Mouse (Mus musculus) hindbrain, embryonic 10.5 days (tissue): ENCODE measurements around the gene Zfp691. TPM values are rescaled to one million over a fixed set of nuclear protein-coding genes. Genes with fewer than 3 reads are reported as not detected.

ENCODE experiments used
- DNase-seq: peaks from one replicate; pipeline ENCODE4 v3.0.0-alpha.2; 2017; ENCODE audit warnings: low spot score
- H3K27ac ChIP-seq: fragments of 300-500 bp; sonication (generic); 2 replicates; pipeline ENCODE4 v1.5.1; 2016; ENCODE audit warnings: mild to moderate bottlenecking, moderate library complexity
- H3K27me3 ChIP-seq: fragments of 300-500 bp; sonication (generic); 2 replicates; pipeline ENCODE4 v1.6.1; 2016; ENCODE audit warnings: mild to moderate bottlenecking; ENCODE audit not compliant: poor library complexity, insufficient read depth, severe bottlenecking
- H3K36me3 ChIP-seq: fragments of 300-500 bp; sonication (generic); 2 replicates; pipeline ENCODE4 v1.6.1; 2016; ENCODE audit warnings: mild to moderate bottlenecking, moderate library complexity
- H3K4me1 ChIP-seq: fragments of 300-500 bp; sonication (generic); replicated peaks from 2 replicates; pipeline ENCODE4 v1.6.1; 2016; ENCODE audit warnings: mild to moderate bottlenecking
- H3K4me3 ChIP-seq: fragments of 300-500 bp; sonication (generic); 2 replicates; pipeline ENCODE4 v1.5.1; 2016; ENCODE audit warnings: mild to moderate bottlenecking, moderate library complexity
- H3K9me3 ChIP-seq: fragments of 300-500 bp; sonication (generic); 2 replicates; pipeline ENCODE4 v1.6.1; 2016; ENCODE audit warnings: mild to moderate bottlenecking, moderate library complexity
- WGBS: fragments of 180-500 bp; shearing (Covaris S2); methylation state at CpG from one replicate; pipeline ENCODE4 v1.1.7; 2016; 5-methylcytosine and 5-hydroxymethylcytosine counted together
- polyA plus RNA-seq: library from polyadenylated mRNA; unstranded; fragments of >200 nt; fragmentation: Nextera tagmentation; extraction: Ambion mirVana; gene quantifications from 2 replicates; pipeline ENCODE4 v1.2.1, GENCODE M21; 2016

Zfp691 gene
- polyA plus RNA-seq, 1 experiment from 2014 or later: 10.0 TPM

GRCm38 (mm10) chr4:119189392-119189791, 15.4 kb upstream of the Zfp691 start:
- H3K4me3 ChIP-seq: peak overlapping the region; percentile 7; the same call in 1 of the 2 replicates
- peaks cover 9% of the 10 kb centered on the region for H3K4me1 ChIP-seq
- WGBS: 61% methylated on average over 6 of the region's 6 CpGs
- no peaks in the 10 kb centered on the region for H3K9me3 ChIP-seq
- DNase-seq: no peak
- no peaks in the 10 kb centered on the region for H3K36me3 ChIP-seq
- peak overlapping the region; percentile 66 for H3K27ac ChIP-seq
- peaks cover 11% of the 10 kb centered on the region; the same call in 1 of the 2 replicates for H3K27me3 ChIP-seq

- 60% methylated on average over 11 of the region's 11 CpGs for WGBS
- Histone ChIP-seq H3K36me3 (no peaks in the 10 kb centered on the region), H3K9me3 (no peaks in the 10 kb centered on the region), H3K4me3 (no peak overlapping the region; the same call in 1 of the 2 replicates), H3K4me1 (peaks cover 9% of the 10 kb centered on the region), H3K27me3 (peaks cover 11% of the 10 kb centered on the region; the same call in 1 of the 2 replicates), H3K27ac (no peak overlapping the region; the same call in 1 of the 2 replicates)
- DNase-seq: no peak
Measured at GRCm38 (mm10) chr4:119188060-119188785, 14.2 kb upstream of the Zfp691 start.

GRCm38 (mm10) chr4:119185771-119186170, 11.8 kb upstream of the Zfp691 start:
- no peak overlapping the region for H3K27ac ChIP-seq
- H3K4me1 ChIP-seq: peaks cover 9% of the 10 kb centered on the region
- 85% methylated on average over 4 of the region's 4 CpGs for WGBS
- peaks cover 10% of the 10 kb centered on the region; the same call in 1 of the 2 replicates for H3K27me3 ChIP-seq
- DNase-seq: no peak
- no peaks in the 10 kb centered on the region for H3K36me3 ChIP-seq
- no peak overlapping the region for H3K4me3 ChIP-seq
- H3K9me3 ChIP-seq: no peaks in the 10 kb centered on the region

GRCm38 (mm10) chr4:119183525-119183924, 9.5 kb upstream of the Zfp691 start:
- Histone ChIP-seq H3K27me3 (peaks cover 6% of the 10 kb centered on the region; the same call in 1 of the 2 replicates), H3K9me3 (no peaks in the 10 kb centered on the region), H3K4me3 (no peak overlapping the region), H3K4me1 (no peaks in the 10 kb centered on the region), H3K27ac (no peak overlapping the region), H3K36me3 (no peaks in the 10 kb centered on the region)
- 58% methylated on average over 1 of the region's 1 CpGs for WGBS
- no peak for DNase-seq

GRCm38 (mm10) chr4:119181456-119181855, 7.5 kb upstream of the Zfp691 start:
- H3K4me1 ChIP-seq: no peaks in the 10 kb centered on the region
- no peaks in the 10 kb centered on the region for H3K27me3 ChIP-seq
- H3K4me3 ChIP-seq: no peak overlapping the region
- no peaks in the 10 kb centered on the region for H3K36me3 ChIP-seq
- no peaks in the 10 kb centered on the region for H3K9me3 ChIP-seq
- 92% methylated on average over 9 of the region's 9 CpGs for WGBS
- H3K27ac ChIP-seq: no peak overlapping the region
- DNase-seq: no peak

- H3K9me3 ChIP-seq: no peaks in the 10 kb centered on the region
- H3K4me1 ChIP-seq: no peaks in the 10 kb centered on the region
- no peak overlapping the region for H3K4me3 ChIP-seq
- H3K27ac ChIP-seq: no peak overlapping the region
- 67% methylated on average over 4 of the region's 4 CpGs for WGBS
- H3K36me3 ChIP-seq: no peaks in the 10 kb centered on the region
- no peaks in the 10 kb centered on the region for H3K27me3 ChIP-seq
- DNase-seq: no peak
Measured at GRCm38 (mm10) chr4:119180133-119180707, 6.2 kb upstream of the Zfp691 start.

- DNase-seq: no peak
- no peak overlapping the region for H3K27ac ChIP-seq
- peaks cover 2% of the 10 kb centered on the region for H3K4me1 ChIP-seq
- no peak overlapping the region for H3K4me3 ChIP-seq
- 82% methylated on average over 18 of the region's 18 CpGs for WGBS
- no peaks in the 10 kb centered on the region for H3K9me3 ChIP-seq
- no peaks in the 10 kb centered on the region for H3K36me3 ChIP-seq
- H3K27me3 ChIP-seq: no peaks in the 10 kb centered on the region
Measured at GRCm38 (mm10) chr4:119178331-119178730, 4.3 kb upstream of the Zfp691 start.

- 78% methylated on average over 5 of the region's 5 CpGs for WGBS
- peaks cover 9% of the 10 kb centered on the region for H3K4me1 ChIP-seq
- no peak overlapping the region for H3K4me3 ChIP-seq
- DNase-seq: no peak
- no peaks in the 10 kb centered on the region for H3K36me3 ChIP-seq
- H3K9me3 ChIP-seq: no peaks in the 10 kb centered on the region
- no peaks in the 10 kb centered on the region for H3K27me3 ChIP-seq
- H3K27ac ChIP-seq: no peak overlapping the region
Measured at GRCm38 (mm10) chr4:119177702-119178101, 3.7 kb upstream of the Zfp691 start.

GRCm38 (mm10) chr4:119172919-119173650, 910 bp downstream of the Zfp691 start:
- no peak for DNase-seq
- Histone ChIP-seq H3K9me3 (no peaks in the 10 kb centered on the region), H3K4me3 (peak overlapping the region; percentile 83), H3K27me3 (no peaks in the 10 kb centered on the region), H3K36me3 (peaks cover 40% of the 10 kb centered on the region), H3K27ac (peak overlapping the region; percentile 93), H3K4me1 (peaks cover 28% of the 10 kb centered on the region)
- WGBS: 49% methylated on average over 18 of the region's 18 CpGs

GRCm38 (mm10) chr4:119167663-119168062, 6.3 kb downstream of the Zfp691 start:
- Histone ChIP-seq H3K36me3 (peaks cover 45% of the 10 kb centered on the region), H3K4me3 (no peak overlapping the region), H3K27me3 (no peaks in the 10 kb centered on the region), H3K9me3 (no peaks in the 10 kb centered on the region), H3K27ac (no peak overlapping the region), H3K4me1 (peaks cover 19% of the 10 kb centered on the region)
- DNase-seq: peak; percentile 80
- WGBS: 8% methylated on average over 4 of the region's 4 CpGs

- no peaks in the 10 kb centered on the region for H3K9me3 ChIP-seq
- 86% methylated on average over 4 of the region's 4 CpGs for WGBS
- peaks cover 42% of the 10 kb centered on the region for H3K36me3 ChIP-seq
- no peak for DNase-seq
- H3K27me3 ChIP-seq: no peaks in the 10 kb centered on the region
- H3K4me1 ChIP-seq: peaks cover 13% of the 10 kb centered on the region; the same call in 1 of the 2 replicates
- H3K4me3 ChIP-seq: no peak overlapping the region
- H3K27ac ChIP-seq: no peak overlapping the region
Measured at GRCm38 (mm10) chr4:119167068-119167467, 6.9 kb downstream of the Zfp691 start.

GRCm38 (mm10) chr4:119165916-119166315, 8.1 kb downstream of the Zfp691 start:
- 82% methylated on average over 7 of the region's 7 CpGs for WGBS
- peaks cover 8% of the 10 kb centered on the region; the same call in 1 of the 2 replicates for H3K4me1 ChIP-seq
- no peak overlapping the region for H3K4me3 ChIP-seq
- no peak overlapping the region for H3K27ac ChIP-seq
- no peaks in the 10 kb centered on the region for H3K9me3 ChIP-seq
- H3K27me3 ChIP-seq: no peaks in the 10 kb centered on the region
- no peak for DNase-seq
- H3K36me3 ChIP-seq: peaks cover 33% of the 10 kb centered on the region

- no peak for DNase-seq
- H3K4me1 ChIP-seq: no peaks in the 10 kb centered on the region
- 69% methylated on average over 4 of the region's 4 CpGs for WGBS
Measured at GRCm38 (mm10) chr4:119162990-119163389, 11.0 kb downstream of the Zfp691 start.

More at GRCm38 (mm10) chr4:119162990-119163389, 11.0 kb downstream of the Zfp691 start:
- H3K27ac ChIP-seq: no peak overlapping the region
- H3K9me3 ChIP-seq: no peaks in the 10 kb centered on the region
- no peak overlapping the region for H3K4me3 ChIP-seq
- H3K36me3 ChIP-seq: peaks cover 4% of the 10 kb centered on the region; the same call in 1 of the 2 replicates
- no peaks in the 10 kb centered on the region for H3K27me3 ChIP-seq
